Mouse (Mus musculus) kidney, postnatal 25 days (tissue): Measurements from ENCODE around the gene Vamp1.
"Not testable (repeated sequence)": the region's sequence is repeated elsewhere in the genome, so short reads cannot be mapped to it uniquely, and the experiment has no call there.

Experiments
- DNase-seq, 2 experiments: peaks; one replicate each; pipeline ENCODE4 v3.0.0; 2021; ENCODE audit warnings: mixed read lengths in 2 of 2

The Vamp1 gene

GRCm38 (mm10) chr6:125252285-125252684 is 36.9 kb downstream of the Vamp1 start:
- DNase-seq: no peak

GRCm38 (mm10) chr6:125252711-125253110 is 37.4 kb downstream of the Vamp1 start:
- no peak for DNase-seq

GRCm38 (mm10) chr6:125253863-125254715 is 38.7 kb downstream of the Vamp1 start:
- DNase-seq: peak; percentile 62 to 76

GRCm38 (mm10) chr6:125255516-125256044 is 40.2 kb downstream of the Vamp1 start:
- no peak for DNase-seq

GRCm38 (mm10) chr6:125256222-125256966 is 41.0 kb downstream of the Vamp1 start:
- DNase-seq: peak; percentile 74 to 89

- no peak for DNase-seq
Measured at GRCm38 (mm10) chr6:125260006-125260555, 44.7 kb downstream of the Vamp1 start.

GRCm38 (mm10) chr6:125264219-125264618 is 48.9 kb downstream of the Vamp1 start:
- no peak for DNase-seq

- DNase-seq: no peak
Measured at GRCm38 (mm10) chr6:125265239-125265638, 49.9 kb downstream of the Vamp1 start.

GRCm38 (mm10) chr6:125266091-125266490 is 50.7 kb downstream of the Vamp1 start:
- DNase-seq: no peak

- DNase-seq: not testable (repeated sequence)
Measured at GRCm38 (mm10) chr6:125266600-125266999, 51.2 kb downstream of the Vamp1 start.

GRCm38 (mm10) chr6:125267469-125267868 is 52.1 kb downstream of the Vamp1 start:
- no peak for DNase-seq

GRCm38 (mm10) chr6:125268799-125269198 is 53.4 kb downstream of the Vamp1 start:
- DNase-seq: no peak

GRCm38 (mm10) chr6:125271455-125272227 is 56.3 kb downstream of the Vamp1 start:
- peak; percentile 98 for DNase-seq

GRCm38 (mm10) chr6:125272228-125272785 is 57.0 kb downstream of the Vamp1 start:
- no peak for DNase-seq

- peak; percentile 72 to 77 for DNase-seq
Measured at GRCm38 (mm10) chr6:125274841-125275563, 59.7 kb downstream of the Vamp1 start.

GRCm38 (mm10) chr6:125279729-125280128 is 64.4 kb downstream of the Vamp1 start:
- DNase-seq: no peak

GRCm38 (mm10) chr6:125282721-125283120 is 67.4 kb downstream of the Vamp1 start:
- DNase-seq: not testable (repeated sequence)

GRCm38 (mm10) chr6:125284250-125284649 is 68.9 kb downstream of the Vamp1 start:
- peak; percentile 41 to 58 for DNase-seq

- no peak for DNase-seq
Measured at GRCm38 (mm10) chr6:125284751-125285150, 69.4 kb downstream of the Vamp1 start.

GRCm38 (mm10) chr6:125285890-125286289 is 70.5 kb downstream of the Vamp1 start, which contains the start of gene Tuba3a:
Tuba3a (minus strand) TSS chr6:125286042.
- no peak for DNase-seq

- DNase-seq: no peak
Measured at GRCm38 (mm10) chr6:125286944-125287343, 71.6 kb downstream of the Vamp1 start.
